Mouse (Mus musculus) kidney, embryonic 16.5 days (tissue): ENCODE measurements around the gene Sned1. TPM values are rescaled to one million over a fixed set of nuclear protein-coding genes. Genes with fewer than 3 reads are reported as not detected.

Experiments used
- ATAC-seq: fragments of 200-750 bp; cut with Nextera tagmentation; 2 replicates; pipeline ENCODE4 v1.8.0; 2017; ENCODE audit warnings: moderate TSS enrichment; ENCODE audit not compliant: low FRiP score, low TSS enrichment
- H3K27ac ChIP-seq: fragments of 300-500 bp; sonication (generic); 2 replicates; pipeline ENCODE4 v1.5.1; 2014; ENCODE audit warnings: low read length
- H3K27me3 ChIP-seq: fragments of 300-500 bp; sonication (generic); 2 replicates; pipeline ENCODE4 v1.6.1; 2014; ENCODE audit warnings: low read length, control low read depth, mixed read lengths; ENCODE audit not compliant: insufficient read depth
- H3K36me3 ChIP-seq: fragments of 300-500 bp; sonication (generic); 2 replicates; pipeline ENCODE4 v1.6.1; 2014; ENCODE audit warnings: low read length, control low read depth, mixed read lengths; ENCODE audit not compliant: insufficient read depth
- H3K4me1 ChIP-seq: fragments of 300-500 bp; sonication (generic); 2 replicates; pipeline ENCODE4 v1.6.1; 2014; ENCODE audit warnings: low read length, control low read depth, mixed read lengths; ENCODE audit not compliant: insufficient read depth
- H3K4me2 ChIP-seq: fragments of 300-500 bp; sonication (generic); replicated peaks from 2 replicates; pipeline ENCODE4 v1.6.1; 2014; ENCODE audit warnings: low read depth, low read length
- H3K4me3 ChIP-seq: fragments of 300-500 bp; sonication (generic); 2 replicates; pipeline ENCODE4 v1.5.1; 2014; ENCODE audit warnings: mild to moderate bottlenecking, low read length
- H3K9ac ChIP-seq: fragments of 300-500 bp; sonication (generic); replicated peaks from 2 replicates; pipeline ENCODE4 v1.6.1; 2014; ENCODE audit warnings: low read length
- H3K9me3 ChIP-seq: fragments of 300-500 bp; sonication (generic); 2 replicates; pipeline ENCODE4 v1.6.1; 2016; ENCODE audit warnings: low read length, control low read depth
- WGBS: fragments of 180-500 bp; shearing (Covaris S2); extraction: QIAGEN DNeasy Blood & Tissue Kit; methylation state at CpG from one replicate; pipeline ENCODE4 v1.1.7; 2014; 5-methylcytosine and 5-hydroxymethylcytosine counted together
- polyA plus RNA-seq: library from polyadenylated mRNA; unstranded; fragments of >200 nt; fragmentation: Nextera tagmentation; extraction: Ambion mirVana; gene quantifications from 2 replicates; pipeline ENCODE4 v1.2.1, GENCODE M21; 2015

Gene Sned1
- polyA plus RNA-seq, 1 experiment from 2014 or later: 11.1 TPM

DNA sequence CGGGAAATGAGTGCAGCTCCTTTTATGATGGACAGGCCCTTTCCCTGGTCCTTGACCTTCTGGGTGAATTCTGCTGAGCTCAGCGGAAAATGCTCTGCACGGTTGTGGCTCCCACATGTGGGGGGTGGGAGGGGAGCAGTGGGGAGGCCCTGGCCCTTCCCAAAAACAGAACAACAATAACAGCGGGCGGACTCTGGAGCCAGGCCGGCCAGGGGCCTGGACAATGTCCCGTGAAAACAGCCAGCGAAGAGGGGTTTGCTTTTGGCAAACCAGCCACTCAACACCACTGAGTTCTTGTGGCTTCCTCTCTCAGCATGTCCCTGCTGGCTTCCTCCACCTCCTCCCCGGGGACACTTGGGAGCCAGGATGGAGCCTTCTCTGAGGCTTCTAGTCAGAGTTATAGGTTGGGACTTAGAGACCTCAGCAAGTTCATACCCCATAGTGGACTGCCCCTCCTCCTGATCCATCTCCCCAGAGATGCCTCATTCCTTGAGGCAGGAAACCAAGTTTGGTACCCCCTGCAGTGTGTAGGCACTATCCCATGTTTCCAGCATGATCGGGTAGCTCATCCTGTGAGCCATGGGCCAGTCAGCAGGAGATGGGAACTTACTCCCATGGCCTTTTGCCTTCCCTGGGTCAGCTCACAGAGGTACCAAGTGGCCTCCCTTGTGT, 24.0 kb upstream of the Sned1 start:
- H3K9ac ChIP-seq: 0 out of 2 replicates have a peak overlapping the region, but pooled peaks have one; percentile 36
- no peaks in the 10 kb centered on the region for H3K36me3 ChIP-seq
- H3K4me1 ChIP-seq: peaks cover 42% of the 10 kb centered on the region
- no peaks in the 10 kb centered on the region for H3K9me3 ChIP-seq
- 36% methylated on average over 10 of the region's 10 CpGs for WGBS
- no peaks in the 10 kb centered on the region for H3K27me3 ChIP-seq
- peak overlapping the region; percentile 71 for H3K27ac ChIP-seq
- ATAC-seq: peak; percentile 71
- no peak overlapping the region for H3K4me2 ChIP-seq
- no peak overlapping the region for H3K4me3 ChIP-seq

DNA sequence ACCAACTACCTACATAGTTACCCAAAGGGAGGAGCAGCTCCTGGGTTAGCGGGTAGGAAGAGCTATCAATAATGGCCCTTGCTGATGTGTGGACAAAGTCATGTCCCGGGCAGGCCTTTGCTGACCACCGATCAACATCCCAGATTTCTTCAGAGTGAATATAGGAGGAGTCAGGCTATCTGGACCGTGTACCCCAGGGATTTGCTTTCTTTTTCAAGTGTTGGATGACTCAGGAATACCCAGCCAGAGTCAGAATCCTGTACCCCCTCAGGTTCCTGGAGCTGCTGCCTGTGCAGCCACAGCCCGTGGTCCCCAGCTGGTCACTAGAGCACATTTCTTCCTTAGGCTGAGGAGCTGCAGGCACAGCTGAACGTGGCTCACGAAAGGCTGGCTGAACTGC, 23.2 kb upstream of the Sned1 start:
- Histone ChIP-seq H3K27ac (peak overlapping the region; percentile 71), H3K4me3 (no peak overlapping the region), H3K4me1 (peaks cover 47% of the 10 kb centered on the region), H3K4me2 (no peak overlapping the region), H3K9me3 (no peaks in the 10 kb centered on the region), H3K27me3 (no peaks in the 10 kb centered on the region), H3K9ac (0 out of 2 replicates have a peak overlapping the region, but pooled peaks have one; percentile 36), H3K36me3 (no peaks in the 10 kb centered on the region)
- no peak for ATAC-seq
- 73% methylated on average over 7 of the region's 7 CpGs for WGBS

DNA sequence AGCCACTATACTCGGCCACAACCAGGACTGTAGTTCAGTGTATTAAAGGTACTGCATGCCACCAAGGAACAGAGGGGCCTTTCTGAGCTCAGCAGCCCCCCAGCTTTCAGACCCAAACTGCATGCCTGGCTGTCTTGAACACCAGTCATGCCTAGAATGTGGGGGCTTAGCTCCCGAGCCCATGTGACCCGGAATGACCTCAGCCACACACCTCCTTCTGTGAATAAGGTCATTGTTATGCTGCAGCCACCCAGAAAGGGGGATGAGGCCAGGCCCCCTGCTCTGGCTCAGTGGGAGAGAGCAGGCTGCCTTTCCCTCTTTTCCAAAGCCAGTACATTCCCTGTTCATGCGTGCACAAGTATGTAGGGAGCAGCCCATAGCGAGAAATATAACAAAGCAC, 21.0 kb upstream of the Sned1 start:
- no peaks in the 10 kb centered on the region for H3K27me3 ChIP-seq
- H3K4me2 ChIP-seq: no peak overlapping the region
- no peak overlapping the region for H3K27ac ChIP-seq
- peaks cover 40% of the 10 kb centered on the region for H3K4me1 ChIP-seq
- no peak for ATAC-seq
- H3K36me3 ChIP-seq: no peaks in the 10 kb centered on the region
- no peaks in the 10 kb centered on the region for H3K9me3 ChIP-seq
- no peak overlapping the region for H3K4me3 ChIP-seq
- no peak overlapping the region for H3K9ac ChIP-seq
- WGBS: 45% methylated on average over 5 of the region's 5 CpGs

DNA sequence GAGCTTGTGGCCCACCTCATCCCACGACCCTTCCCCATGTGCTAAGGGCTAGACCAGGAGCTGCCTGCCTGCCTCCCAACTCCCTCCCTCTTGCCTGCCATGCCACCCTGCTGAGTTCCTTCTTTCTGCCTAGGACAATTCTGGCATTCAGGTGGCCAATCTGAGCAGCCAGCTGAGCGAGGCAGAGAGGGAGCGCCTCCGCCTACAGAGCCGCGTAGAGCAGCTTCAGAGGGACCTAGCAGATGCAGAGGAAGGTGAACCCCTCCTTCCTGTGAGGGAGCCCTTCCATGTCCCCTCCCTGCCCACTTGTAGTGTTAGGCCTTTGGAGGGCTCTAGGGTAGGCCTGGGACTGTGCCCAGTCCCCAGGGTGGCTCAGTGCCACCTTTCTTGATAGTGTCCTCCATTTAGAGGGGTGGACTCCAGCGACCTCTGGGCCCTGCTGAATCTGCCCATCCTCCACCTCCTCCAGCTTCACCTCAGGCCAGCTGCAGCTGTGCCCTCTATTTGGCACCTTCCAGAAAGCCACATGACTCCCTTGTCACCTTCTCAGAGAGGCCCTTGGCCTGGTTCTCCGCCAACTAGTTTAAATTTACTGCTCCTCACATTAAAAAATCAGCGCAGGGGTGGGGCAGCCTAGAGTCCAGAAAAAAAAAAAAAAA, 18.7 kb upstream of the Sned1 start:
- Histone ChIP-seq H3K36me3 (no peaks in the 10 kb centered on the region), H3K4me1 (peaks cover 18% of the 10 kb centered on the region), H3K9me3 (no peaks in the 10 kb centered on the region), H3K27ac (no peak overlapping the region), H3K27me3 (no peaks in the 10 kb centered on the region), H3K4me3 (no peak overlapping the region), H3K4me2 (no peak overlapping the region), H3K9ac (no peak overlapping the region)
- no peak; the same call in 1 of the 2 replicates for ATAC-seq
- WGBS: 66% methylated on average over 9 of the region's 9 CpGs

DNA sequence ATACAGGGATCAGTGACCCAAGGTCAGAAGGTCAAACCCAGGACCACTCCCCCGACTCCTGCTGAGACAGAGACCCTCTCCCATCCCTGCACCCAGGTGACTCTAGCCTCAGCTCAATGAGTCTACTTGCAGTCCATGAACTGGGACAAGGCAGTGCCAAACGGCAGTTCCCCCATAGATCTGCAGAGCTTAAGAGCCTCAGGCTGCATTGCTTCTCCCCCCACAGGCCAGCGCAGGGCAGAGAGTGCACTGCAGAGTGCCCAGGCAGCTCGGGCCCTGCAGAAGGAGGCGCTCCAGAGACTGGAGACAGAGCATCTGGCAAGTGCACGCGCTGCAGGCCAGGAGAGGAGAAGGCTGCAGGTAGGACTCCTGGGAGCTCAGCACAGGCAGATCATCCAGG, 18.1 kb upstream of the Sned1 start:
- H3K4me3 ChIP-seq: no peak overlapping the region
- no peaks in the 10 kb centered on the region for H3K27me3 ChIP-seq
- no peak for ATAC-seq
- no peaks in the 10 kb centered on the region for H3K9me3 ChIP-seq
- 53% methylated on average over 7 of the region's 7 CpGs for WGBS
- peaks cover 13% of the 10 kb centered on the region for H3K4me1 ChIP-seq
- no peak overlapping the region for H3K9ac ChIP-seq
- no peak overlapping the region for H3K27ac ChIP-seq
- H3K4me2 ChIP-seq: no peak overlapping the region
- H3K36me3 ChIP-seq: no peaks in the 10 kb centered on the region

DNA sequence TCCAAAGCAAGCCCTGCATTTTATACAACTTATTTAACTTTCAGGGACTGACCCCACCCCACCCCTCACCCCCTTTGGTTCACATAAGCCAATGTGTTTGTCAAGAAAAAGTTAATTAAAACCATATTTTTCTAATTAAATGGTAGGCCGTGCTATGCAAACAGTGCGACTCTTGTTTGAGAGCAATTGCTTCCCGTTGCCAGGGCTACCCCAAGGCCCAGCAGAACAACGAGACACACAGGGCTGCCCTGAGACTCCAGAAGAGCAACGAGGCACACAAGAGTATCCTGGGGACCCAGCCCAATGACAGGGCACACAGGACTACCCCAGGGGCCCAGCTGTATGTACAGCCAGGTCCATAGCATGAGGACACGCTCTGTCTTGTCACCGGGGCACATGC, 14.9 kb upstream of the Sned1 start:
- H3K4me2 ChIP-seq: no peak overlapping the region
- H3K9ac ChIP-seq: no peak overlapping the region
- no peaks in the 10 kb centered on the region for H3K27me3 ChIP-seq
- no peak overlapping the region for H3K4me3 ChIP-seq
- no peak overlapping the region for H3K27ac ChIP-seq
- no peak for ATAC-seq
- H3K36me3 ChIP-seq: no peaks in the 10 kb centered on the region
- no peaks in the 10 kb centered on the region for H3K9me3 ChIP-seq
- H3K4me1 ChIP-seq: peaks cover 17% of the 10 kb centered on the region
- 73% methylated on average over 7 of the region's 7 CpGs for WGBS

DNA sequence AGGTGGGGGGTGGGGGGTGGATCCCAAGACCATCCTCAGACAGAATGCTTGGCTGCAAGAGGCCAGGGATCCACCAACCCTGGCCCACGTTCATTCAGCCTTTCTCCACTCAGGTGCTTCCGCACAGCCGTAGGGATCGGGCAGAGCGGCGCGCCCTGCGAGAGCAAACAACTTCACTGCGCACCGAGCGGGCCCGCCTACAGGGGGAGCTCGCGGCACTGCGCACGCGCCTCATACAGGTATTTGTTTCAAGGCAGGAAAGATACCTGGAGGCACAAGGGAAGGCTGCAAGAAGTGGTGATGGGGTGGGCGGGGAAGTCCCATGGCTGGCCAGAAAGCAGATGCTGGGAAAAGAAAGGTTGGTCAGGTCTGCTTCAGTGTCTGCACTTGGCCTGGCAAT, 11.7 kb upstream of the Sned1 start:
- Histone ChIP-seq H3K4me2 (no peak overlapping the region), H3K27me3 (no peaks in the 10 kb centered on the region), H3K9ac (no peak overlapping the region), H3K36me3 (no peaks in the 10 kb centered on the region), H3K9me3 (no peaks in the 10 kb centered on the region), H3K27ac (no peak overlapping the region), H3K4me3 (no peak overlapping the region), H3K4me1 (peaks cover 24% of the 10 kb centered on the region)
- 17% methylated on average over 18 of the region's 18 CpGs for WGBS
- no peak for ATAC-seq

DNA sequence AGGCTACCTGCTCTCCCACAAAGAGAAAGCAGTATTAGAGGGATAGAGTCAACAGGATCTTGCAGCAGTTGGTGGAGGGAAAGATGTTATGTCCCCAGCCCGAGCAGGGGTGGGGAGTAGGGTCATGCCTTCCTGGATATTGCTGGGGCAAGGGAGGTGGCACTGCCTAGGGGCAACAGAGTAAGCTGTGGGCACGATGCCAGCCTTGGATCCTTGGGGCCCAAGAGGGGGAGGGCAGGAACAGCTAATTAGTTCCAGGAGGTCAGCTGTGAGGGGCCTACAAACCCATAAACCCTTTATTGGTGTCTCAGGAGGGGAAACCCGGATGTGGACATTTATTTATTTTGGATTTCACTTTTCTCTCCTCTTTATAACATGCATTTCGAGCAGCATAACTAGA, 10.4 kb upstream of the Sned1 start:
- peak overlapping the region; percentile 56 for H3K27ac ChIP-seq
- 9% methylated on average over 4 of the region's 4 CpGs for WGBS
- H3K27me3 ChIP-seq: no peaks in the 10 kb centered on the region
- H3K9me3 ChIP-seq: no peaks in the 10 kb centered on the region
- H3K9ac ChIP-seq: no peak overlapping the region
- no peak overlapping the region for H3K4me3 ChIP-seq
- H3K4me1 ChIP-seq: peaks cover 24% of the 10 kb centered on the region
- H3K4me2 ChIP-seq: no peak overlapping the region
- ATAC-seq: 0 out of 2 replicates have a peak, but pooled peaks have one; percentile 33
- H3K36me3 ChIP-seq: no peaks in the 10 kb centered on the region

DNA sequence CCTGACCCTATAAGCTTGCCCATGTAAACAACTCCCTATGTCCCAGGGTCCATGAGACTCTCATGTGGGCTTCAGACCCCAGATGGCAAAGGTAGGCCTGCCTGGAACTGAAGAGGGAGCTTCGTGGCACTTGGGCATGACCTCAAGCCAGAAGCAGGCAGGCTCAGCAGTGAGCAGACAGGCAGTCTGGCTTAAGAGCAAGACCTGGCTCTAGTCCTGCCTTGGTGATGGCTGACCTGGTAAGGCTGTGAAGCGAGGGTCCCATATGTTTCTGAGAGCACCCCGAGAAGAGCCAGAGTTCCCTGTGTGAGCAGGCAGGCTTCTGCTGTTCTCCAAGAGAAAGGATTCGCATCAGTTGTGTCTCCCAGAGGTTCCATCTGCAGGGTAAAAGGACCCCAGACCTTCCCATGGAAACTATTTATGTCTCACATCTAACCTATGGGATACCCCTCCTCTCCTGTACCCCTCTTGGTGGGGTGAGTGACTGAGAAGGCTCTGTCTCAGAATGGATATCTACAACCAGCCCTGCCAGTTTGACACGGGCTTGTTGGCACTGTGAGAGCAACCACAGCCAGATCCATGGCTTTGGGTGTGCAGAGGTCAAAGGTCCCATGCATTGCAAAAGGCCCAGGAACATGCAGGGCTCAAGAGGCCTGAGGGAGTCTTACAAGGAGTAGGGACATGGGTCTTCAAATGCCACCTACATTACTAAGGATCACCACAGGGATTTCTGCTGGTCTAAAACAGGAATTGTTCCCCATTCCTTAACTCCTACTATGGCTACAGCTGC, 9.7 kb upstream of the Sned1 start:
- H3K9ac ChIP-seq: 0 out of 2 replicates have a peak overlapping the region, but pooled peaks have one; percentile 32
- WGBS: 72% methylated on average over 5 of the region's 5 CpGs

More for the DNA sequence above, 9.7 kb upstream of the Sned1 start:
- Histone ChIP-seq H3K27me3 (no peaks in the 10 kb centered on the region), H3K27ac (peak overlapping the region; percentile 56), H3K36me3 (no peaks in the 10 kb centered on the region), H3K4me2 (no peak overlapping the region), H3K4me3 (no peak overlapping the region), H3K9me3 (no peaks in the 10 kb centered on the region), H3K4me1 (peaks cover 24% of the 10 kb centered on the region)
- no peak for ATAC-seq
